Mouse (Mus musculus) liver, embryonic 15.5 days (tissue): ENCODE measurements around the gene Gm4450. TPM values are rescaled to one million over a fixed set of nuclear protein-coding genes. Genes with fewer than 3 reads are reported as not detected.

Source experiments
- polyA plus RNA-seq: library from polyadenylated mRNA; unstranded; fragments of >200 nt; fragmentation: Nextera tagmentation; extraction: Ambion mirVana; gene quantifications from 2 replicates; pipeline ENCODE4 v1.2.1, GENCODE M21; 2015

Gm4450 gene
- polyA plus RNA-seq, 1 experiment from 2014 or later: not detected

Other genes starting within 250 kb of the Gm4450 start
- not detected in 2 replicates for gene Reg4, start 235.0 kb downstream of the Gm4450 start, polyA plus RNA-seq
- 155 and 223 TPM in 2 replicates for gene Hmgcs2, start 176.7 kb downstream of the Gm4450 start, polyA plus RNA-seq
- gene Phgdh, start 117.1 kb downstream of the Gm4450 start, polyA plus RNA-seq: 208 and 233 TPM in 2 replicates
- 1.9 and 2.1 TPM in 2 replicates for gene Zfp697, start 74.7 kb downstream of the Gm4450 start, polyA plus RNA-seq
- 0.13 and 0.15 TPM in 2 replicates for gene Hsd3b4, start 53.4 kb upstream of the Gm4450 start, polyA plus RNA-seq
- gene Gm10681, start 131.7 kb upstream of the Gm4450 start, polyA plus RNA-seq: 0.13 and 0.15 TPM in 2 replicates
- gene Hsd3b5, start 173.1 kb upstream of the Gm4450 start, polyA plus RNA-seq: 0.07 TPM in 1 of 2 replicates, not detected in the other